Mouse (Mus musculus): ENCODE results near the gene Paqr5. TPM values are rescaled to one million over a fixed set of nuclear protein-coding genes. Genes with fewer than 3 reads are reported as not detected.

Gene Paqr5
- polyA plus RNA-seq, 1 experiment from 2014 or later = 0.41 TPM

DNA sequence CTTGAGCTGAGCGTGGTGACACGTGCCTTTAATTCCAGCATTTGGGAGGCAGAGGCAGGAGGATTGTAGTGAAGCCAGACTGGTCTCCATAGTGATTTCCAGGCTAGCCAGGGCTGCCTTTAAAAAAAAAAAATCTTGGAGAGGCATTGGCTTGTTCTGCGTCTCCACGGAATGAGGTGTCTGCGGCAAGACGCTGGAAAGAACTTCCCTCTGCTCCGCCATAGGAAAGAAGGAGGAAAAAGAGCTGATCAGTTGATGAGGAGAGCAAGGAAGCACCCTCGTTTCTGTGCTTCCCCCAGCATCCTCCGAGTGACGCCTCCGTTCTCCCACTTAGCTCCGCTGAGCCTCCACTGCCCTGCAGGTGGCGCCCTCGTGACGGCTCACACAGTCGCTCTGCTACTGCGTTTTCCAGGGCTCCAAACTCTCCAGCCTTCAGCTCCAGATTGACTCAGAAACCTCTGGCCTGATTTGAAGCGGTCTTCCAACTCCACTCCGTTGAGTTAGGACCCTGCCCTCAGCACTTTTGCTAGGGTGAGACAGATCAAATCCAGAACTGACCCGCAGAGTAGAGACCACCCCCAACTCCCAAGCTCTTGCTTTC, 13.5 kb upstream of the Paqr5 start:
- H3K27ac ChIP-seq (ENCODE audit: low read depth, low read length) = no peak overlapping the region
- H3K4me3 ChIP-seq (ENCODE audit: low read depth, low read length) = no peak overlapping the region
- H3K4me2 ChIP-seq = no peak overlapping the region
- H3K4me1 ChIP-seq (replicated peaks; ENCODE audit: control insufficient read depth, insufficient read depth, low read length) = no peaks in the 10 kb centered on the region
- ATAC-seq (replicated peaks; ENCODE audit: low FRiP score) (0 out of 2 replicates have a peak, but pooled peaks have one; percentile 43), DNase-seq (ENCODE audit: low spot score) (peak; percentile 72)
- no peaks in the 10 kb centered on the region for H3K9me3 ChIP-seq (ENCODE audit: control insufficient read depth, low read length)
- H3K36me3 ChIP-seq (ENCODE audit: control insufficient read depth, insufficient read depth, low read length) = no peaks in the 10 kb centered on the region
- 5% methylated on average over 20 of the region's 20 CpGs for WGBS
- H3K27me3 ChIP-seq (replicated peaks; ENCODE audit: control insufficient read depth, insufficient read depth, low read length) = no peaks in the 10 kb centered on the region
- no peak overlapping the region for H3K9ac ChIP-seq (ENCODE audit: low read depth, low read length)

DNA sequence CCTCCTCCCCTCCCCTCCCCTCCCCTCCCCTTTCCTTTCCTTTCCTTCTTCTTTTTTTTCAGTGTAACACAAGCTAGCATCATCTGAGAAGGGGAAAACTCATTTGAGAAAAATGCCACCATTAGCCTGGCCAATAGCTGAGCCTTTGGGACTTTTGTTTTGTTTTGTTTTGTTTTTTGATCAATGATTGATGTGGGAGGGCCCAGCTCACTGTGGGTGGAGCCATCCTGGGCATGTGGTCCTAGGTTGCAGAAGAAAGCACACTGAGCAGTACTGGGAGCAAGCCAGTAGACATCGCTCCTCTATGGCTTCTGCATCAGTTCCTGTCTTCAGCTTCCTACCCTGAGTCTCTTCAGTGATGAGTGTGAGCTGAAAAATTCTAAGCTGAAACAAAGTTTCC, 9.2 kb upstream of the Paqr5 start:
- Histone ChIP-seq H3K27me3 (replicated peaks; ENCODE audit: control insufficient read depth, insufficient read depth, low read length) (no peaks in the 10 kb centered on the region), H3K4me1 (replicated peaks; ENCODE audit: control insufficient read depth, insufficient read depth, low read length) (no peaks in the 10 kb centered on the region), H3K4me2 (no peak overlapping the region)

DNA sequence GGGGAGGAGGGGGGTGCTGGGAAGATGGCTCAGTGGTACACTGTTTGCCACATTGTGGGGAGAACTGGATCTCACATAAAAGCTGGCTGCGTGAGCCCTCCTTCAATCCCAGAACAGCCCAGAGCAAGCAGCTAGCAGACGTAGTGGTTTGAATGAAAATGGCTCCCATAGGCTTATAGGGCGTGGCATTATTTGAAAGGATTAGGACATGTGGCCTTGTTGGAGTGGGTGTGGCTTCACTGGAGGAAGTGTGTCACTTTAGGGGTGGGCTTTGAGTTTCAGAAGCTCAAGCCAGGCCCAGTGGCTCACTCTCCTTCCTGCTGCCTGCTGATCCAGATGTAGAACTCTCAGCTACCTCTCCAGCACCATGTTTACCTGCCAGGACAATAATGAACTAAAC, 5.5 kb upstream of the Paqr5 start:
- 86% methylated on average over 3 of the region's 3 CpGs for WGBS
- Histone ChIP-seq H3K9ac (ENCODE audit: low read depth, low read length) (no peak overlapping the region), H3K27me3 (replicated peaks; ENCODE audit: control insufficient read depth, insufficient read depth, low read length) (peaks cover 9% of the 10 kb centered on the region), H3K4me2 (no peak overlapping the region), H3K4me3 (ENCODE audit: low read depth, low read length) (no peak overlapping the region), H3K4me1 (replicated peaks; ENCODE audit: control insufficient read depth, insufficient read depth, low read length) (no peaks in the 10 kb centered on the region), H3K27ac (ENCODE audit: low read depth, low read length) (no peak overlapping the region), H3K36me3 (ENCODE audit: control insufficient read depth, insufficient read depth, low read length) (no peaks in the 10 kb centered on the region), H3K9me3 (ENCODE audit: control insufficient read depth, low read length) (no peaks in the 10 kb centered on the region)
- ATAC-seq (replicated peaks; ENCODE audit: low FRiP score) (no peak), DNase-seq (ENCODE audit: low spot score) (no peak)

More for the DNA sequence above, 9.2 kb upstream of the Paqr5 start:
- Histone ChIP-seq H3K27ac (ENCODE audit: low read depth, low read length) (no peak overlapping the region), H3K9ac (ENCODE audit: low read depth, low read length) (no peak overlapping the region), H3K4me3 (ENCODE audit: low read depth, low read length) (no peak overlapping the region), H3K36me3 (ENCODE audit: control insufficient read depth, insufficient read depth, low read length) (no peaks in the 10 kb centered on the region), H3K9me3 (ENCODE audit: control insufficient read depth, low read length) (no peaks in the 10 kb centered on the region)
- 86% methylated on average over 1 of the region's 1 CpGs for WGBS
- no peak for ATAC-seq (replicated peaks; ENCODE audit: low FRiP score)
- DNase-seq (ENCODE audit: low spot score) = no peak

DNA sequence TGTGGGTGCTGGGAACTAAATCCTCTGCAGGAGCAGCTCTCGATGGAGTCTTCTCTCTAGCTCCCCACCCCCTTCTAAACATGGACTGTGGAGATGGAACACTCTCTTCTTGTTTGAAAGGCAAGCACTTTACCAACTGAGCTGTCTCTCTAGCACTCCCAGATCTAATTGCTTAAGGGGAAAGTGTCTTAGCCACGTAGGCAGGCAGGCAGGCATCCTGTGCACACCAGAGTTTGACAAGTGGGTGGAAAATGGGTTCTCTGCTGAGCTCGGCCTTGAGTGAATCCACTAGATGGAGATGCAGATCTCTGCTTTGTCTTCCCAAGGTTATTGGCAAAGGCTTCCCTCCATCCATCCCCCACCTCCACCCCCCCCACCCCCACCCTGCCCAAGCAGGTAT, 1.4 kb upstream of the Paqr5 start:
- WGBS = 50% methylated on average over 3 of the region's 3 CpGs
- no peak for ATAC-seq (replicated peaks; ENCODE audit: low FRiP score)
- no peak overlapping the region for H3K9ac ChIP-seq (ENCODE audit: low read depth, low read length)

DNA sequence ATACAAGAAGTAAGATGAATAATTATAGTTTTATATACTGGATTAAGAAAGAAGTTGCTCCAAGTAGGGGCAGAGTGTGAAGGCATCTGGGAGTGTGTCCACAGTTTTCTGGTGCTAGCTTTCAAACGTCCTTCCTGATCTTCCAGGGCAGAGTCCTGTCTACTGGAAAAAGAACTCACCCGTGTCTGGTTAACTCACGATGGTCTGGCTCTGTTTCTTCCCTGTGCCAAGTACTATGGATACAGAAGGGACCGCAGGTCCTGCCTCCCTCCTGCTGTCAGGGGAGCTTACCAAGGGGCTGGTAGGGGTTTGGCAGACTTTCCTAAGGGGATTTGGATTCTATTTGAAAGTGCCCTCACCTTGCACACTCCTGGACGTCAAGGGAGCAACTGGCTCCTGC, 1.6 kb downstream of the Paqr5 start:
- Histone ChIP-seq H3K4me2 (no peak overlapping the region), H3K27ac (ENCODE audit: low read depth, low read length) (no peak overlapping the region), H3K9me3 (ENCODE audit: control insufficient read depth, low read length) (no peaks in the 10 kb centered on the region), H3K9ac (ENCODE audit: low read depth, low read length) (no peak overlapping the region), H3K36me3 (ENCODE audit: control insufficient read depth, insufficient read depth, low read length) (no peaks in the 10 kb centered on the region), H3K27me3 (replicated peaks; ENCODE audit: control insufficient read depth, insufficient read depth, low read length) (peaks cover 28% of the 10 kb centered on the region), H3K4me1 (replicated peaks; ENCODE audit: control insufficient read depth, insufficient read depth, low read length) (no peaks in the 10 kb centered on the region), H3K4me3 (ENCODE audit: low read depth, low read length) (no peak overlapping the region)
- ATAC-seq (replicated peaks; ENCODE audit: low FRiP score) = no peak
- DNase-seq (ENCODE audit: low spot score) = no peak
- 52% methylated on average over 5 of the region's 5 CpGs for WGBS

More for the DNA sequence above, 1.4 kb upstream of the Paqr5 start:
- Histone ChIP-seq H3K27me3 (replicated peaks; ENCODE audit: control insufficient read depth, insufficient read depth, low read length) (peaks cover 31% of the 10 kb centered on the region), H3K9me3 (ENCODE audit: control insufficient read depth, low read length) (no peaks in the 10 kb centered on the region), H3K36me3 (ENCODE audit: control insufficient read depth, insufficient read depth, low read length) (no peaks in the 10 kb centered on the region), H3K4me1 (replicated peaks; ENCODE audit: control insufficient read depth, insufficient read depth, low read length) (no peaks in the 10 kb centered on the region), H3K4me3 (ENCODE audit: low read depth, low read length) (no peak overlapping the region), H3K27ac (ENCODE audit: low read depth, low read length) (no peak overlapping the region), H3K4me2 (no peak overlapping the region)
- DNase-seq (ENCODE audit: low spot score) = no peak

DNA sequence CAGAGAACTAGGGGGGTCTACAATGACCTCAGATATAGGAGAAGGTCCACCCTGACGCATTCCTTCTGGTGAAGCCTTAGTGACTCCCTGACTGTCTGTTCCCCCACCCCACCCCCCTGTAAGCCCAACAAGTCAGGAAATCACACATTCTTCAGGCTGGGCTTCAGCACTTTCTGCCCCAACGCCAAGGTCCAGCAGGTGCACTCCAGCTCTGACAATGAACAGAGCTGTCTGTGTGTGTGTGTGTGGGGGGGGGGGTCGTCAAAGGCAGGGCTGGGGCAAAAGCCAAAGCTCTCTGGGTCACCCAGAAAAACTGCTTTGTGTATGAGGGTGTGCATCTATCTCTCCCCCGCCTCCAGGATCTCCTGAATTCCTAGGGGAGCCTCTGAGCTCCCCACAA, 2.8 kb downstream of the Paqr5 start:
- no peaks in the 10 kb centered on the region for H3K4me1 ChIP-seq (replicated peaks; ENCODE audit: control insufficient read depth, insufficient read depth, low read length)
- 40% methylated on average over 4 of the region's 4 CpGs for WGBS
- no peak overlapping the region for H3K4me3 ChIP-seq (ENCODE audit: low read depth, low read length)
- H3K27ac ChIP-seq (ENCODE audit: low read depth, low read length) = no peak overlapping the region
- no peaks in the 10 kb centered on the region for H3K36me3 ChIP-seq (ENCODE audit: control insufficient read depth, insufficient read depth, low read length)
- ATAC-seq (replicated peaks; ENCODE audit: low FRiP score) = no peak
- no peaks in the 10 kb centered on the region for H3K9me3 ChIP-seq (ENCODE audit: control insufficient read depth, low read length)
- peaks cover 25% of the 10 kb centered on the region for H3K27me3 ChIP-seq (replicated peaks; ENCODE audit: control insufficient read depth, insufficient read depth, low read length)
- no peak for DNase-seq (ENCODE audit: low spot score)
- H3K9ac ChIP-seq (ENCODE audit: low read depth, low read length) = no peak overlapping the region
- no peak overlapping the region for H3K4me2 ChIP-seq

DNA sequence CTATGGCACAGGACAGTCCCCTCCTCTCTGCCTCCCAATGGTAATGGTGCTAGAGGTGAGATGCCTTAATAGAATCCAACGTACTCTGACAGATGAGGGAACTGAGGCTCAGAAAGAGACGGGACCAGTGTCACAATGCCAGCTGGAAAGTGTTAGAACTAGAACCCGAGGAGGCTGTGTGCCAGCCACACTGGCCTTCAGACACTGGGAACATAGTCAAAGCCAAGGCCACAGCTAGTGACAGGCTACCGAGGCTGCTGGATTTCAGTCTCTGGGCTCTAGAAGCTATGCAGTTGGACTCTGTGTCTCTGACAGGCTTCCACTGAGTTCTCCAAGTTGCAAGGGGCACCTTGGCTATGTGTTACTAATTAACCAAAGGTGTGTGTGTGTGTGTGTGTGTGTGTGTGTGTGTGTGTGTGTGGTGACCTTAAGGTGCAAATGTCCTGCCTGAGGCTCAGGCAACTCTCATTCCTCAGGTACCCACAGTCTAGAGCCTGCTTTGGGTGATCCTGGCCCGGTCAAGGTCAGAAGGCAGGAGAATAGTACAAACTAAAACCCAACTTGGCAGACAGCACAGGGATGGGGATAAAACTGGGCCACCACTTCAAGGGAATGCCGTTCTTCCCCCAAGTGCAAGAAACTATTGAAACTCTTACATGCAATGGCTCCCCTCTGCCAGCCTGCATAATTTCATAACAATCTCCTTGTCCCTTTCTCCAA, 3.5 kb downstream of the Paqr5 start:
- DNase-seq (ENCODE audit: low spot score) = no peak
- ATAC-seq (replicated peaks; ENCODE audit: low FRiP score) = no peak
- Histone ChIP-seq H3K9me3 (ENCODE audit: control insufficient read depth, low read length) (no peaks in the 10 kb centered on the region), H3K27ac (ENCODE audit: low read depth, low read length) (no peak overlapping the region), H3K4me3 (ENCODE audit: low read depth, low read length) (no peak overlapping the region), H3K27me3 (replicated peaks; ENCODE audit: control insufficient read depth, insufficient read depth, low read length) (peaks cover 25% of the 10 kb centered on the region), H3K36me3 (ENCODE audit: control insufficient read depth, insufficient read depth, low read length) (no peaks in the 10 kb centered on the region), H3K4me2 (no peak overlapping the region), H3K4me1 (replicated peaks; ENCODE audit: control insufficient read depth, insufficient read depth, low read length) (no peaks in the 10 kb centered on the region), H3K9ac (ENCODE audit: low read depth, low read length) (no peak overlapping the region)
- WGBS = 80% methylated on average over 6 of the region's 6 CpGs

DNA sequence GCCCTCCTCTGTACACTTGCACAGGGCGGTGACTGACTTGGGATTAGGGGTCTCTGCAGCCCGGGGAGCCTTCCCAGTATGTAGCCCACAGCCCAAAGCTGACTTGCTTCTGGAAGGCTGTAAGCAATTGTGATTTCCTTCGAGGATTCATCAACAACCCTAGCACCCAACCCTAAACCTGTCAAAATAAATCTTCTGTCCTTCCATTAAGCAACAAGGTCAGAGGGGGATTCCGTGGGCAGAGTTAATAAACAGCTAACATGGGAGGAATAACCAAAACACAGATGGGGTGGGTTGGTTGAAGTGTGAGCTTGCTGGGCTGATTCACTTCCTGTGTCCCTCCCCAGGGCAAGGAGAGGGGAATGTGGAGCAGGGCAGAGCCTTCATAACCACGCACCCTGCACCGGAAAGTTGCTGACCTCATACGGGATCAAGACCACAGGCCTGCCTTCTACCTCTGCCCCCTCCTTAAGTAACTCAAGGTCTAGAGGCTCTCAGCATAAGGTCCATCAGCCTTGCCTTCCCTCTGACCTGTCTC, 5.0 kb downstream of the Paqr5 start:
- H3K4me2 ChIP-seq = no peak overlapping the region
- no peak for DNase-seq (ENCODE audit: low spot score)
- peaks cover 17% of the 10 kb centered on the region for H3K27me3 ChIP-seq (replicated peaks; ENCODE audit: control insufficient read depth, insufficient read depth, low read length)
- H3K4me1 ChIP-seq (replicated peaks; ENCODE audit: control insufficient read depth, insufficient read depth, low read length) = no peaks in the 10 kb centered on the region
- H3K36me3 ChIP-seq (ENCODE audit: control insufficient read depth, insufficient read depth, low read length) = no peaks in the 10 kb centered on the region
- H3K27ac ChIP-seq (ENCODE audit: low read depth, low read length) = no peak overlapping the region
- no peak overlapping the region for H3K4me3 ChIP-seq (ENCODE audit: low read depth, low read length)
- H3K9ac ChIP-seq (ENCODE audit: low read depth, low read length) = no peak overlapping the region
- no peaks in the 10 kb centered on the region for H3K9me3 ChIP-seq (ENCODE audit: control insufficient read depth, low read length)
- 52% methylated on average over 7 of the region's 7 CpGs for WGBS
- no peak for ATAC-seq (replicated peaks; ENCODE audit: low FRiP score)

DNA sequence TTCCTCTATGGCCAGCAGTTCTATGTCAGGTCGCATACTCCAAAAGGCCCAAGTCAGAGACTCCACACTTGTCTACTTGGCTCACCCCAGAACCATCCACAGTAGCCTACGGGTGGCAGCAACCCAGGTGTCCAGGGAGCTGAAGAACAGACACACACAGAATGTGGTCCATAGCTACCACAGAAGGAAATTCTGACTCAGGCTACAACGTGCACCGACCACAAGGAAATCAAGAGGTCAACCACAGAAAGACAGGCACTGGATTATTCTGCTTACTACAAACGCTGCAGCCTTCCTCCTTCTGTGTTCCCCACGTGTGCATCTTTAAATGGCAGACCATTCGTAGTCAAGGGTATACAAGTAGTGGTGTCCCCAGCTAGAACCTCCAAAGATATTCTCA, 6.4 kb downstream of the Paqr5 start:
- no peak for ATAC-seq (replicated peaks; ENCODE audit: low FRiP score)
- Histone ChIP-seq H3K4me3 (ENCODE audit: low read depth, low read length) (no peak overlapping the region), H3K9ac (ENCODE audit: low read depth, low read length) (no peak overlapping the region), H3K36me3 (ENCODE audit: control insufficient read depth, insufficient read depth, low read length) (no peaks in the 10 kb centered on the region), H3K4me2 (no peak overlapping the region), H3K27ac (ENCODE audit: low read depth, low read length) (no peak overlapping the region), H3K9me3 (ENCODE audit: control insufficient read depth, low read length) (no peaks in the 10 kb centered on the region), H3K4me1 (replicated peaks; ENCODE audit: control insufficient read depth, insufficient read depth, low read length) (no peaks in the 10 kb centered on the region), H3K27me3 (replicated peaks; ENCODE audit: control insufficient read depth, insufficient read depth, low read length) (peaks cover 3% of the 10 kb centered on the region)
- no peak for DNase-seq (ENCODE audit: low spot score)
- 45% methylated on average over 7 of the region's 7 CpGs for WGBS

Data from liver, embryonic 11.5 days (tissue).